In the genomic region with DNA sequence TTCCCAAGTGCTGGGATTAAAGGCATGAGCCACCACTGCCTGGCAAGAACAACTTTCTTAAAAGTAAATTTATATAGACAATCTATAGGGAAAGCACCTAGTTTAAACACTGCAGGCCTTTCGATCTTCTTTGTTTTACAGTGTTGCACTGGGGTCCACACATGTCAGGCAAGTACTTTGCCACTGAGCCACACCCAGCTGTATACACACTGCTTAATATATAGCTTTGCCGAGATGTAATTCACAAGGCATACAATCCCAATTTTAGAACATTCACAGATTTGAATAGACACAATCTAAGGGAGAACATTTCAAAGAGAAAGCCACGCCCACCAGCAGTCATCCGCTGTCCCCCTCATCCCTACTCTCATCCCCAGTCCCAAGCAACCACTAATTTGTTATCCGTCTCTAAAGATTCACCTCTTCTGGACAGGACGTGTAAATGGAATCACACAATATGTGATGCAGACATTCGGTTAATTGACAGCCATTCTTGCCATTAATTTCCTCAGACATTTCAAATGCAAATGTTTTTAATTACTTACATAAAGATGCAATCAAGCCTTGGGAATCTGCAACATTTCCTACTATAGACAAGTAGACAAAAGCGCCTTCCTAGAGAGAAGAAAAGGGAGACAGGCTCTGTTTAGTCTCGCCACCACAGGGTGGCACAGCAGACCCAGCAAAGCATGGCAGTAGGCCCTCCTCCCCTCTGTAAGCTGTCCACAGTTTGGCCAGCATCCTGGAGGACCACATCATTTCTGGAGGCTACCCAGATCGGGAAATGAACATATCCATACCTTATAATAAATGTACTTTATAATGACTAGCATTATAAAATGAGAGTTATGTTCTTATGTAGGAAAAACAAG, we compare ENCODE assay signal across 8 mouse cellular contexts. TPM values are rescaled to one million over a fixed set of nuclear protein-coding genes. Genes with fewer than 3 reads are reported as not detected.
DNase-seq lines count a peak whose midpoint lies in the region; ATAC-seq and TF ChIP-seq lines count a peak whose summit lies in the region.

No protein-coding gene starts in this region.

- no peak overlapping the region for H3K4me3 ChIP-seq in cerebellum, adult 2 months (replicated peaks; ENCODE audit: insufficient read depth, low read depth, low read length)
- H3K4me3 ChIP-seq in left cerebral cortex, adult 2 months: no peak overlapping the region
- H3K4me3 ChIP-seq in olfactory bulb, adult 2 months (ENCODE audit: insufficient read depth, low read depth, low read length): no peak overlapping the region

- no peaks in the 10 kb centered on the region for H3K4me1 ChIP-seq in cerebellum, adult 2 months (ENCODE audit: control insufficient read depth, insufficient read depth, low read length)
- no peaks in the 10 kb centered on the region for H3K4me1 ChIP-seq in olfactory bulb, adult 2 months (ENCODE audit: control insufficient read depth, insufficient read depth, low read length)

- TF ChIP-seq CTCF in cerebellum, adult 2 months (IDR thresholded peaks at IDR 0.05; ENCODE audit: borderline replicate concordance, insufficient read depth, low read depth, low read length): peak; percentile 76
- peak; percentile 66 for TF ChIP-seq CTCF in left cerebral cortex, adult 2 months (IDR thresholded peaks at IDR 0.05)
- 0 out of 2 replicates have a peak, but pooled peaks have one; percentile 42 for TF ChIP-seq CTCF in olfactory bulb, adult 2 months (IDR thresholded peaks at IDR 0.05; ENCODE audit: insufficient read depth, low read depth, low read length)

- peak; percentile 37 to 48 for DNase-seq in cerebellum, adult 2 months
- no peak for DNase-seq in cerebellum, adult 11-12 months
- DNase-seq in left cerebral cortex, adult 2 months (ENCODE audit: extremely low spot score in 1 of 2, low spot score in 2 of 2): no peak
- no peak for DNase-seq in left cerebral cortex, adult 11 months (ENCODE audit: low spot score)
- DNase-seq in cerebellum, postnatal 36 days: peak; percentile 34 to 47
- no peak for DNase-seq in gastrocnemius, postnatal 10 days

- no peaks in the 10 kb centered on the region for H3K27me3 ChIP-seq in cerebellum, adult 2 months (ENCODE audit: control insufficient read depth, insufficient read depth, low read length)

- intact Hi-C loops in left cerebral cortex, adult 2 months (cut with DNase I): loop anchor here (2.0 to 5.0 kb wide), 2 partner anchors 152 to 1110 kb away; partner anchors contain the start of gene Gucy1b2

- TF ChIP-seq POLR2A in cerebellum, adult 2 months (IDR thresholded peaks at IDR 0.05; ENCODE audit: borderline replicate concordance, insufficient read depth, low read length): no peak
- no peak for TF ChIP-seq POLR2A in olfactory bulb, adult 2 months (IDR thresholded peaks at IDR 0.05; ENCODE audit: insufficient read depth, low read depth, low read length)

- no peak overlapping the region for H3K27ac ChIP-seq in cerebellum, adult 2 months (ENCODE audit: insufficient read depth, low read length)
- no peak overlapping the region for H3K27ac ChIP-seq in left cerebral cortex, adult 2 months
- no peak overlapping the region for H3K27ac ChIP-seq in olfactory bulb, adult 2 months (ENCODE audit: insufficient read depth, low read depth, low read length)

- no peak for ATAC-seq in megakaryocyte-erythroid progenitor cell, adult 5-6 weeks (replicated peaks; ENCODE audit: low FRiP score, low TSS enrichment, poor library complexity, severe bottlenecking)

- 45% methylated on average over 10 of the region's 10 CpGs for WGBS in cerebellum, adult 2 months
- WGBS in olfactory bulb, adult 2 months: 32% methylated on average over 10 of the region's 10 CpGs

RNA-seq across cellular contexts. Expression of gene Ebpl, which starts 13.2 kb away (rescaled TPM):
- 5.1 and 5.5 TPM in 2 replicates for polyA plus RNA-seq in cerebellum, adult 2 months (2012; rRNA removed)
- 1 to 10 TPM; 3.9 to 4.3 TPM for total RNA-seq in left cerebral cortex, adult 2 months (2021)
- not detected in 2 replicates for polyA plus RNA-seq in olfactory bulb, adult 2 months (2012; ENCODE audit: insufficient read depth, insufficient read length, low replicate concordance, missing spikeins)
- total RNA-seq in gastrocnemius, postnatal 10 days (2021): 1 to 10 TPM; 2.7 to 3.4 TPM
- 2.6 and 3.4 TPM in 2 replicates for total RNA-seq in megakaryocyte-erythroid progenitor cell, adult 5-6 weeks (2014; fragmentation: Nextera tagmentation)
- 1.8 and 2.7 TPM in 2 replicates for total RNA-seq in megakaryocyte-erythroid progenitor cell, adult 5-6 weeks (2017)

RNA-seq across cellular contexts. Expression of gene Arl11, which starts 37.5 kb away (rescaled TPM):
- 0.74 and 0.75 TPM in 2 replicates for polyA plus RNA-seq in cerebellum, adult 2 months (2012; rRNA removed)
- under 1 TPM; 0.56 to 0.77 TPM for total RNA-seq in left cerebral cortex, adult 2 months (2021)
- not detected in 2 replicates for polyA plus RNA-seq in olfactory bulb, adult 2 months (2012; ENCODE audit: insufficient read depth, insufficient read length, low replicate concordance, missing spikeins)
- total RNA-seq in gastrocnemius, postnatal 10 days (2021): 1 to 10 TPM in 1 of 2 experiments, under 1 TPM in 1; 0.21 to 1.0 TPM
- 0.99 and 2.4 TPM in 2 replicates for total RNA-seq in megakaryocyte-erythroid progenitor cell, adult 5-6 weeks (2014; fragmentation: Nextera tagmentation)
- 0.46 TPM in 1 of 2 replicates, not detected in the other for total RNA-seq in megakaryocyte-erythroid progenitor cell, adult 5-6 weeks (2017)

Comparison
In these comparisons a context has a peak if more than half of its experiments do, and no peak if none do; other contexts are left out.
1. DNase-seq: peak in cerebellum, adult 2 months (2 of 2) and cerebellum, postnatal 36 days (2 of 2); none in cerebellum, adult 11-12 months (single experiment), left cerebral cortex, adult 2 months (0 of 2), left cerebral cortex, adult 11 months (single experiment) and gastrocnemius, postnatal 10 days (single experiment).
2. Peak in every context shown above with its lines, with median percentiles within 50 percentile points of each other: CTCF ChIP-seq.